Mouse (Mus musculus): ENCODE results near the gene Pcsk5. TPM values are rescaled to one million over a fixed set of nuclear protein-coding genes. Genes with fewer than 3 reads are reported as not detected.

Gene Pcsk5
- polyA plus RNA-seq, 1 experiment from 2014 or later, result 11.9 TPM

DNA sequence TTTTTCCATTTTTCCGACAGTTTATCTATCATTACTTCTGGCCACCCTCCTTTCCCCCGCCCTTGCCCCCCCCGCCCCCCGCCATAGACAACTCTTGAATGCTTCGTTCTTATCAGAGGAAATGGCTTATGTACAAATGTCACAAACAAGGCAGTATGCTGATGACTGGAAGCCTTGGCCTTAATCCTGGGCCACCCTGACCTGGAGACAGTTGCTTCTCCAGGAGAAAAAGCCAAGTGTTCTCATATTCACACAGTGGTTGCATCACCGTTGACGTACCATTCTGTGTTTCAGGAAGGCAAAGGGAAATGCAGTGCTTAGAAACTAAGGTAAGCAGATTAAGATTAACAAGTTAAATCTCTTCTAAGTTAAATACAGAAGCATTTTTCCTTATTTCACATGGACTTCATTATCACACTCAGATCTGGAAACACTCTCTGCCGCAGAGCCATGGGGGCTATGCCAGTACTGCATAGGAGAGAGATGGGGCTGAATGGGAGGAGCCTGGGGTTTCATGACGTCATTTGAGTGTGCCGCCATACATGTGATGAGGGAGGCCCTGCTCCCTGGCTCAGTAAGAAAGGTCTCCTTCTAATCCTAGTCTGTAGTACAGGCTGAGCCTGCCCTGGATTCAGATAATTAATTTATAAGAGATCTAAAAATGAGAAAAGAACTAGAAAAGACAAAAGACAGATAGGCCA, 48.7 kb downstream of the Pcsk5 start:
- Histone ChIP-seq H3K4me3 (ENCODE audit: low read depth, low read length) (no peak overlapping the region), H3K9me3 (ENCODE audit: control insufficient read depth, low read length) (no peaks in the 10 kb centered on the region), H3K4me1 (ENCODE audit: control insufficient read depth, insufficient read depth, low read length) (no peaks in the 10 kb centered on the region), H3K27ac (ENCODE audit: low read depth, low read length) (no peak overlapping the region), H3K36me3 (ENCODE audit: control insufficient read depth, insufficient read depth, low read length) (no peaks in the 10 kb centered on the region), H3K27me3 (ENCODE audit: control insufficient read depth, insufficient read depth, low read length) (no peaks in the 10 kb centered on the region), H3K4me2 (ENCODE audit: low read depth, low read length) (no peak overlapping the region), H3K9ac (replicated peaks; ENCODE audit: low read depth, low read length) (no peak overlapping the region)
- WGBS, result 89% methylated on average over 10 of the region's 10 CpGs
- no peak for ATAC-seq (ENCODE audit: low read depth)

DNA sequence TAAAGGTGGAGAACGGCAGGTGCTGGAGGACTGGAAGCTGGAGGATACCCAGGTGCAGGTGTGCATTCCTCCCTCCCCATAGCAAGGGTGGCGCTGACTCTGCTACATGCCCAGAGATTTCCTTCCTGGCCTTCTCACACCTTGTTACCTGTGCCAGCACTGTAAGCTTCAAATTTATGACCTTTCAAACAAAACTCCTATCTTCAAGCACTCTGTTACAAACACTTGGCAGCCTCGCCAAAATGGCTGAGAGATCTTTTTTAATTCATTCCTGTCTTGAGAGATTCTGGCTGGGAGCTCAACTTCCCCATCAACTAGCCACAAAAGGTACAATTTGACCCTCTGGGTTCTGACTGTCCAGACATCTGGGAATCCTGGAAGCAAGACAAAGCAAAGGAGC, 50.7 kb downstream of the Pcsk5 start:
- 84% methylated on average over 3 of the region's 3 CpGs for WGBS
- H3K27me3 ChIP-seq (ENCODE audit: control insufficient read depth, insufficient read depth, low read length), result no peaks in the 10 kb centered on the region
- no peaks in the 10 kb centered on the region for H3K9me3 ChIP-seq (ENCODE audit: control insufficient read depth, low read length)
- H3K4me3 ChIP-seq (ENCODE audit: low read depth, low read length), result no peak overlapping the region
- no peak overlapping the region for H3K27ac ChIP-seq (ENCODE audit: low read depth, low read length)
- H3K36me3 ChIP-seq (ENCODE audit: control insufficient read depth, insufficient read depth, low read length), result no peaks in the 10 kb centered on the region
- H3K4me2 ChIP-seq (ENCODE audit: low read depth, low read length), result no peak overlapping the region
- H3K4me1 ChIP-seq (ENCODE audit: control insufficient read depth, insufficient read depth, low read length), result no peaks in the 10 kb centered on the region
- no peak overlapping the region for H3K9ac ChIP-seq (replicated peaks; ENCODE audit: low read depth, low read length)
- no peak for ATAC-seq (ENCODE audit: low read depth)

DNA sequence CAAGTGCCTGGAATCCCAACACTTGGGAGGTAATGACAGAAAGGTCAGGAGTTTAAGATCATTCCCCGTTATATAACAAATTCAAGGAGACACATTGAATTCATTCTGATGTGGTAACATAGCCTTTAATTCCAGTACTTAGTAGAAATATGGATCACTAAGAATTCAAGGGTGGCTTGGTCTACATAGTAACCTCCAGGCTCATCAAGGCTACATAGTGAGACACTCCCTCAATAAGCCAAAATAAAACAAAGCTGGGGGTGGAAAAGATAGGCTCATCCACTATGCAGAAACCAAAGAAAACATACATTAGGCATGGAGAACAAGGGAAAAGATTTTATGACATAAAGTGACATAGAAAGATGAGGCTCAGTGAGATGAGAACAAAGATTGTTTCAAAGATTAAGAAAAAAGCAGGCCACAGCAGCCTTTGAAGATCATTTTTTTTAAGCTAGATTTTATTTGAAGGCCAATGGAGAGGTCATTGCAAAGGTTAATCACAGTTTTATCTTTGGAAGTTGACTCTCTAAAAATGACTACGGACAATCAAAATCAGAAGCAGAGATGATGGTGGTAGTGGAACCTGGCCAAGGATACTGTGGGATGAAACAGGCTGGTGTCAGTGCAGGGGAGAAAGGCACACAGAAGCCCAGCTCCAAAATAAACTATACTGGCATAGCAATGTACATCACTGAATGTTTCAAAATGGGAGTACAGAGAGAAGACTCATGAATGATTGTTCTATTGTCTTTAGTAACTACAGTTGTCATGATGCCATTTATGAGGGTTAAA, 52.8 kb downstream of the Pcsk5 start:
- Histone ChIP-seq H3K36me3 (ENCODE audit: control insufficient read depth, insufficient read depth, low read length) (no peaks in the 10 kb centered on the region), H3K4me3 (ENCODE audit: low read depth, low read length) (no peak overlapping the region), H3K27me3 (ENCODE audit: control insufficient read depth, insufficient read depth, low read length) (no peaks in the 10 kb centered on the region), H3K9me3 (ENCODE audit: control insufficient read depth, low read length) (no peaks in the 10 kb centered on the region), H3K4me1 (ENCODE audit: control insufficient read depth, insufficient read depth, low read length) (no peaks in the 10 kb centered on the region), H3K27ac (ENCODE audit: low read depth, low read length) (no peak overlapping the region), H3K9ac (replicated peaks; ENCODE audit: low read depth, low read length) (no peak overlapping the region), H3K4me2 (ENCODE audit: low read depth, low read length) (no peak overlapping the region)
- ATAC-seq (ENCODE audit: low read depth), result no peak
- WGBS, result 93% methylated on average over 2 of the region's 2 CpGs

DNA sequence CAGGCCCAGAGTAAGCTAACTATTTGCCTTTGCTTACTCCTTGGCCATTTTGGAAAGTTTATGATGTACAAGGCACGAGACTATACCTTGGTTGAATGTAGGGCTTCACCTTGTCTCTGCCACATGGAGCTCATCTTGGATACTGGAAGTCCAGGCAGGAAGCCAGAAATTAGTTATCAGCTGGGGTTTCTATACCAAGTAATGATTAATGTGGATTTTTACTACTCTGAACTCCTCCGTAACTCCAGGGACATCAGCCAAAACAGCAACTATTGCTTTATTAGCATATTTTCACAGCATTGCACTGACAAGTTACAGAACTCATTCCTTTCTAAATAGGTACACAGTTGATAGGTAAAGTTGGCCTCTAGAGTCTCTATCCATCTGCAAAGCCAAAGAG, 54.2 kb downstream of the Pcsk5 start:
- ATAC-seq (ENCODE audit: low read depth), result no peak
- no peaks in the 10 kb centered on the region for H3K36me3 ChIP-seq (ENCODE audit: control insufficient read depth, insufficient read depth, low read length)
- H3K4me2 ChIP-seq (ENCODE audit: low read depth, low read length), result no peak overlapping the region
- no peaks in the 10 kb centered on the region for H3K4me1 ChIP-seq (ENCODE audit: control insufficient read depth, insufficient read depth, low read length)
- no peak overlapping the region for H3K9ac ChIP-seq (replicated peaks; ENCODE audit: low read depth, low read length)
- H3K4me3 ChIP-seq (ENCODE audit: low read depth, low read length), result no peak overlapping the region
- WGBS, result 80% methylated on average over 2 of the region's 2 CpGs
- no peak overlapping the region for H3K27ac ChIP-seq (ENCODE audit: low read depth, low read length)
- no peaks in the 10 kb centered on the region for H3K27me3 ChIP-seq (ENCODE audit: control insufficient read depth, insufficient read depth, low read length)
- no peaks in the 10 kb centered on the region for H3K9me3 ChIP-seq (ENCODE audit: control insufficient read depth, low read length)

DNA sequence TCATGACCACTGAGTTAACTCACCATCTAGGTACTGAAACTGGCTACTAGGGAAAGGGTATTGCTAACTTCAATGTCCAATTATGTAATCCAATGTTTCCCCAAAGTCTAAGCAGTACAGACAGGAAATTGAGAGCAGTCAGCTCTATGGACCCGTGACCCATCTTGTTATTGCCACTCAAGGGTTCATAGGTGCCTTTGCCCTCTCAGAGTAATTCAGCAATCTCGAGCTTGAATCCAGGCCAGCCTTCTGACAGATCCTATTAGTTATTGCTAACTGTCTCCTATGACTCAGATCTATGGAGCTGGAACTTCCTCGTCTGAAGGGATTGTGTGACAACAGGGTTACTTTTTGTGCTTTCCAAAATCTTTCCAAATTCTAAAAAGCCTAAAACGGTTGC, 56.1 kb downstream of the Pcsk5 start:
- Histone ChIP-seq H3K27me3 (ENCODE audit: control insufficient read depth, insufficient read depth, low read length) (no peaks in the 10 kb centered on the region), H3K36me3 (ENCODE audit: control insufficient read depth, insufficient read depth, low read length) (no peaks in the 10 kb centered on the region), H3K9me3 (ENCODE audit: control insufficient read depth, low read length) (no peaks in the 10 kb centered on the region), H3K4me3 (ENCODE audit: low read depth, low read length) (no peak overlapping the region), H3K27ac (ENCODE audit: low read depth, low read length) (no peak overlapping the region), H3K4me2 (ENCODE audit: low read depth, low read length) (no peak overlapping the region), H3K9ac (replicated peaks; ENCODE audit: low read depth, low read length) (no peak overlapping the region), H3K4me1 (ENCODE audit: control insufficient read depth, insufficient read depth, low read length) (no peaks in the 10 kb centered on the region)
- ATAC-seq (ENCODE audit: low read depth), result no peak
- 92% methylated on average over 4 of the region's 4 CpGs for WGBS

DNA sequence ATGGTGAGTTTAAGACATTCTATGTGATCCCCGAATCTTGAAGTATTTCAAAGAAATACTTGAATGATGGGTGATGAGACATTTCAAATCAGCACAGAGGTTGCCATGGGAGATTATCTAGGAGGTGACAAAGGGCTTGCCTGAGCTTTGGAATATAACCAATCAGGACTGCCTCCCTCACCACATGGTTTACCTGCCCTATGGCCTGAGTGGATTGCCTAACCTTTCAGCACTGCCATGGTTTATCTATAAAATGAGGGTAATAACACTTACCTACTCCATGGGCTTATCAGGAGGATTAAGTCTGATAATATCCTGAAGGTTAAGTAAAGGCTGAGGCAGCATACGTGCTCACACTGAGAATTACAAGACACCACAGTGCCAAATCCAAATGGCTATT, 61.5 kb downstream of the Pcsk5 start:
- Histone ChIP-seq H3K4me3 (ENCODE audit: low read depth, low read length) (no peak overlapping the region), H3K4me2 (ENCODE audit: low read depth, low read length) (no peak overlapping the region), H3K9me3 (ENCODE audit: control insufficient read depth, low read length) (no peaks in the 10 kb centered on the region), H3K36me3 (ENCODE audit: control insufficient read depth, insufficient read depth, low read length) (no peaks in the 10 kb centered on the region), H3K4me1 (ENCODE audit: control insufficient read depth, insufficient read depth, low read length) (no peaks in the 10 kb centered on the region), H3K27me3 (ENCODE audit: control insufficient read depth, insufficient read depth, low read length) (no peaks in the 10 kb centered on the region), H3K27ac (ENCODE audit: low read depth, low read length) (no peak overlapping the region), H3K9ac (replicated peaks; ENCODE audit: low read depth, low read length) (no peak overlapping the region)
- 90% methylated on average over 2 of the region's 2 CpGs for WGBS
- no peak for ATAC-seq (ENCODE audit: low read depth)

DNA sequence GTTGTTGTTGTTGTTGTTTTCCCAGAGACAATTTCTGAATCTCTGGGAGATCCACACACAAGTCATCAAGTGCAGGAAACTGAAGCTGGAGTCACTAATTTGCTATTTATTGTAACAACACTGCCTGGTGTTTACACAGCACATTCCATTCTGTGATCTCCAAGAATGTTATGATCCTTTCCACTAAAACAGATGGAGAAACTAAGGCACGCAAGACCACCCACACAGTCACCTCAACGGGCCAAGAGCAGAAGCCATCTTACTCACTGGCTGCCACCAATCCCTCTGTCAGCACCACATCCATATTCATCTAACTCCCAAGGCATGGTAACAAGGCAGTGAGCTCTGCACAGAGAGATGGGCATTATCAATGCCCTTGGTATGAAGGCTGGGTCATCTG, 62.3 kb downstream of the Pcsk5 start:
- H3K4me2 ChIP-seq (ENCODE audit: low read depth, low read length), result no peak overlapping the region
- H3K4me1 ChIP-seq (ENCODE audit: control insufficient read depth, insufficient read depth, low read length), result no peaks in the 10 kb centered on the region
- no peak overlapping the region for H3K4me3 ChIP-seq (ENCODE audit: low read depth, low read length)
- H3K27ac ChIP-seq (ENCODE audit: low read depth, low read length), result no peak overlapping the region
- no peaks in the 10 kb centered on the region for H3K36me3 ChIP-seq (ENCODE audit: control insufficient read depth, insufficient read depth, low read length)
- H3K9me3 ChIP-seq (ENCODE audit: control insufficient read depth, low read length), result no peaks in the 10 kb centered on the region
- no peaks in the 10 kb centered on the region for H3K27me3 ChIP-seq (ENCODE audit: control insufficient read depth, insufficient read depth, low read length)
- 82% methylated on average over 2 of the region's 2 CpGs for WGBS
- no peak for ATAC-seq (ENCODE audit: low read depth)
- H3K9ac ChIP-seq (replicated peaks; ENCODE audit: low read depth, low read length), result no peak overlapping the region

DNA sequence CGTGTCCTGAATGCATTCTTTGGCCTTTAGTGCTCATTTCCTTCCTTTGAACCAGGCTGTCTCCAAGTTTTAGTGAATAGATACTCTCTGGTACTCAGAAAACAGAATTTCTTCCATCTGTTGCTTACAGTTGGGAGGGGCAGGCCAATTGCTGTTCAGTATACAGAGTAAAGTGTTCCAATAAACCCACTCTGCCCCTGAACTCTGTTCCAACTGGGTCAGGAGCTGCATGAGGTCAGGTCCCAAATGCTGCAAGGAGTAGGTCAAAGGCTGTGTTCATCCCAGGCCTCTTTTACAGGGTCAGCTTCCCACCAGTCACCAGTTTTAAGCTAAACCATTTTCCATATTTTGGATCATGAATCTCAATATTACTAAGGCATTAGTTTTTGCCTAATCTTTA, 63.4 kb downstream of the Pcsk5 start:
- WGBS, result 70% methylated on average over 1 of the region's 1 CpGs
- Histone ChIP-seq H3K4me1 (ENCODE audit: control insufficient read depth, insufficient read depth, low read length) (no peaks in the 10 kb centered on the region), H3K4me2 (ENCODE audit: low read depth, low read length) (no peak overlapping the region), H3K27ac (ENCODE audit: low read depth, low read length) (no peak overlapping the region), H3K27me3 (ENCODE audit: control insufficient read depth, insufficient read depth, low read length) (no peaks in the 10 kb centered on the region), H3K9me3 (ENCODE audit: control insufficient read depth, low read length) (no peaks in the 10 kb centered on the region), H3K9ac (replicated peaks; ENCODE audit: low read depth, low read length) (no peak overlapping the region), H3K4me3 (ENCODE audit: low read depth, low read length) (no peak overlapping the region), H3K36me3 (ENCODE audit: control insufficient read depth, insufficient read depth, low read length) (no peaks in the 10 kb centered on the region)
- no peak for ATAC-seq (ENCODE audit: low read depth)

DNA sequence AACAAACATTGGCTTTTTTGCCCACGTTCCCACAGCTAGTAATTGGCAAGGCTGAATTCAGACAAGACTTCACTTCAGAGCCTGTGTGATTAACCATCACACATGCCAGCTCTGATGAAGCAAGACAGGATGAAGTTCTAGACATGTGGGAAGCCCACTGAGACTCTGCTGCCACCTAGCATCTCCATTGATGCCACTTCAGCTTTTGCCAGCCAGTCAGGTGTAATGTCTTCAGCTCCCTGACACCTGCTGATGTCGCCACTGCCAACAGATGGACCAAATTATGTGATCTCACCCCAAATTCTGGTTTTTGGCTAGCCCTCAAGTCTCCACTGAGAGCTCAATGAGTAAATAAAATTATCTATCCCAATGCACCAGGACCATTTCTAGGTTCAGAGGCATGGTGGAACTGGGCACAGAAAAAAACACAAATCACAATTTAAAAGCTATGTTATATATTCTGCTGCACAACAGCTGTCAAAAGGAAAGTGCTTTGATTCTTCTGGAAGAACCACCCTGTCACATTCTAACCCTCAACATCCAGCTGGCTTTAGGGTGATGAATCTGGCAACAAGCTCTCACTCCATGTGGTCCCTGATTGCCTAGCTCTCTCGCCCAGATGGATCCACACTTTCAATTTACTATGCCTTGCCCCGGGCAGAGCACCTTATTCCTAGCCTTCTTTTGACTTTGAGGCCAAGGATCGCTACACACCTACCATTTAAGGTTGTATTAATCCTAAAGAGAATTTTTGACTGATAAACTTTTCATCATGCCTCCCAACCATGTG, 67.6 kb downstream of the Pcsk5 start:
- WGBS, result 89% methylated on average over 5 of the region's 5 CpGs
- Histone ChIP-seq H3K4me3 (ENCODE audit: low read depth, low read length) (no peak overlapping the region), H3K9me3 (ENCODE audit: control insufficient read depth, low read length) (no peaks in the 10 kb centered on the region), H3K36me3 (ENCODE audit: control insufficient read depth, insufficient read depth, low read length) (no peaks in the 10 kb centered on the region), H3K9ac (replicated peaks; ENCODE audit: low read depth, low read length) (no peak overlapping the region), H3K27ac (ENCODE audit: low read depth, low read length) (no peak overlapping the region), H3K4me2 (ENCODE audit: low read depth, low read length) (no peak overlapping the region), H3K4me1 (ENCODE audit: control insufficient read depth, insufficient read depth, low read length) (no peaks in the 10 kb centered on the region), H3K27me3 (ENCODE audit: control insufficient read depth, insufficient read depth, low read length) (no peaks in the 10 kb centered on the region)
- no peak for ATAC-seq (ENCODE audit: low read depth)

All from neural tube, embryonic 14.5 days (tissue).